Mouse (Mus musculus) limb, embryonic 14.5 days (tissue): ENCODE measurements around the gene Zbtb9. TPM values are rescaled to one million over a fixed set of nuclear protein-coding genes. Genes with fewer than 3 reads are reported as not detected.

Source experiments
- ATAC-seq: fragments of 200-750 bp; cut with Nextera tagmentation; 2 replicates; pipeline ENCODE4 v1.8.0; 2017; ENCODE audit warnings: low read depth, moderate number of reproducible peaks, moderate TSS enrichment; ENCODE audit not compliant: low FRiP score
- DNase-seq: peaks from one replicate; pipeline ENCODE4 v3.0.0-alpha.2; 2015; ENCODE audit warnings: low spot score
- H3K27ac ChIP-seq: fragments of 300-500 bp; sonication (generic); replicated peaks from 2 replicates; pipeline ENCODE4 v1.5.1; 2014; ENCODE audit warnings: low read depth, mild to moderate bottlenecking, low read length, moderate library complexity, mixed read lengths
- H3K27me3 ChIP-seq: fragments of 300-500 bp; sonication (generic); 2 replicates; pipeline ENCODE4 v1.6.1; 2014; ENCODE audit warnings: low read length, mixed read lengths; ENCODE audit not compliant: control insufficient read depth, insufficient read depth
- H3K36me3 ChIP-seq: fragments of 300-500 bp; sonication (generic); 2 replicates; pipeline ENCODE4 v1.6.1; 2014; ENCODE audit warnings: mild to moderate bottlenecking, low read length, moderate library complexity, mixed read lengths; ENCODE audit not compliant: control insufficient read depth, insufficient read depth
- H3K4me1 ChIP-seq: fragments of 300-500 bp; sonication (generic); 2 replicates; pipeline ENCODE4 v1.6.1; 2014; ENCODE audit warnings: antibody characterized with exemption, low read length, mixed read lengths; ENCODE audit not compliant: control insufficient read depth, insufficient read depth
- H3K4me2 ChIP-seq: fragments of 300-500 bp; sonication (generic); replicated peaks from 2 replicates; pipeline ENCODE4 v1.6.1; 2014; ENCODE audit warnings: low read depth, mild to moderate bottlenecking, low read length, moderate library complexity; ENCODE audit not compliant: severe bottlenecking
- H3K4me3 ChIP-seq: fragments of 300-500 bp; sonication (generic); replicated peaks from 2 replicates; pipeline ENCODE4 v1.5.1; 2014; ENCODE audit warnings: low read length
- H3K9ac ChIP-seq: fragments of 300-500 bp; sonication (generic); 2 replicates; pipeline ENCODE4 v1.6.1; 2014; ENCODE audit warnings: mild to moderate bottlenecking, low read depth, low read length, moderate library complexity; ENCODE audit not compliant: severe bottlenecking
- H3K9me3 ChIP-seq: fragments of 300-500 bp; sonication (generic); 2 replicates; pipeline ENCODE4 v1.6.1; 2016; ENCODE audit warnings: low read length; ENCODE audit not compliant: control insufficient read depth
- POLR2A ChIP-seq: fragments of 200-500 bp; IDR thresholded peaks from 2 replicates; pipeline ENCODE4 v1.8.0; 2012; ENCODE audit warnings: inconsistent platforms, mild to moderate bottlenecking, moderate library complexity, borderline replicate concordance; ENCODE audit not compliant: insufficient read depth, insufficient read length; ENCODE audit errors: extremely low read depth
- WGBS: fragments of 180-500 bp; shearing (Covaris S2); extraction: QIAGEN DNeasy Blood & Tissue Kit; methylation state at CpG from one replicate; pipeline ENCODE4 v1.1.7; 2014; 5-methylcytosine and 5-hydroxymethylcytosine counted together
- polyA plus RNA-seq, 2 experiments: library from polyadenylated mRNA; depleted of rRNA in 1 of 2; stranded (reverse) in 1 of 2; unstranded in 1 of 2; fragments of >200 nt; fragmentation: Nextera tagmentation in 1 of 2; extraction: Ambion mirVana in 1 of 2; gene quantifications; 2 replicates each; pipeline versions ENCODE4 v1.2.1 to v1.2.3; 2012 to 2014

Zbtb9 gene
- polyA plus RNA-seq, 2 experiments = 10.0 to 14.8 TPM

- no peaks in the 10 kb centered on the region for H3K27me3 ChIP-seq
- no peak overlapping the region for H3K27ac ChIP-seq
- H3K4me3 ChIP-seq = no peak overlapping the region
- H3K9ac ChIP-seq = no peak overlapping the region
- H3K9me3 ChIP-seq = no peaks in the 10 kb centered on the region
- no peak for TF ChIP-seq POLR2A
- 87% methylated on average over 6 of the region's 6 CpGs for WGBS
- H3K36me3 ChIP-seq = no peaks in the 10 kb centered on the region
- H3K4me1 ChIP-seq = peaks cover 13% of the 10 kb centered on the region
- no peak for DNase-seq
- no peak for ATAC-seq
- H3K4me2 ChIP-seq = no peak overlapping the region
Measured at GRCm38 (mm10) chr17:27045164-27045563, 72.2 kb downstream of the Zbtb9 start.

GRCm38 (mm10) chr17:27047762-27048444 lies 74.9 kb downstream of the Zbtb9 start:
- no peaks in the 10 kb centered on the region for H3K27me3 ChIP-seq
- DNase-seq = no peak

DNA sequence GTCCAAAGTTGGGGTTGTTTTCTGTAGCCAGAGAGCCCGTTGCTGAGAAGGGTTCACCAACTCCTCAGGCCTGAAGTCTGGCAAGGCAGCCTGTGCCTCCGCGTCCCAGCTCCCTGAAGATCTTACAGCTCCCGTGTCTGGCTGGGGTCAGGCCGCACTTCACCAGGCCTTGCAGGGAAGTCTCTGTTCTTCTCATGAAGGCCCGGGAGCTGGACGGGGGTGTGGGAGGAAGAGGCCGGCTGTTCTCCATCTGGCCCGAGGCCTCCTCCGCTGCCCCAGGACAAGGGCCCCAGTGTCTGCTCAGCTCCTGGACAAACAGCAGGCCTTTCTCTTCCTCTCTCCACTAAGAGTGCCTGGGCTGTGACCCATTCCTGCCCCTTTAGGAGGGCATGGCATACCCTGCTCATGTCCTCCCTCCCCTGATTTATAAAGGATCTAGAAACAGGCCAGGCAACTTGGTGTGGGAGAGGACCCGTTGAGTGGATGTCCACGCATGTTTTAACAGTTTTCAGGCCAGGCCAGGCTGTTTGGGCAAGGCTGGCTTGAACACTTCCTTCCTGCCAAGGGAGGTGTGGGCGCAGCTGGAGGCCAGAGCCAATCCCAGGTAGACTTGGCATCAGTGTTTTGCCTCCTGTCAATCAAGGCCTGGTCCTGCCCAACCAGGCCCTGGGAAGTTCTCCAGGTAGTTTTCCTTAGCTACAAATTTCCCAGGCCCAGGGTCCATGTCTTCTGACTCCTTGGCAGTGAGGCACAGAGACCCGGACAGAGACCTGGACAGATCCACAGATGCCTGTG lies 75.7 kb downstream of the Zbtb9 start:
- peak; percentile 47 for ATAC-seq
- H3K27ac ChIP-seq = peak overlapping the region; percentile 79
- no peaks in the 10 kb centered on the region for H3K36me3 ChIP-seq
- H3K9ac ChIP-seq = no peak overlapping the region
- no peaks in the 10 kb centered on the region for H3K9me3 ChIP-seq
- no peak for DNase-seq
- H3K4me3 ChIP-seq = no peak overlapping the region
- H3K4me2 ChIP-seq = no peak overlapping the region
- TF ChIP-seq POLR2A = no peak
- 51% methylated on average over 14 of the region's 14 CpGs for WGBS
- H3K4me1 ChIP-seq = peaks cover 6% of the 10 kb centered on the region
- H3K27me3 ChIP-seq = no peaks in the 10 kb centered on the region

More at GRCm38 (mm10) chr17:27047762-27048444, 74.9 kb downstream of the Zbtb9 start:
- no peak for ATAC-seq
- 70% methylated on average over 14 of the region's 14 CpGs for WGBS
- Histone ChIP-seq H3K4me3 (no peak overlapping the region), H3K27ac (peak overlapping the region; percentile 79), H3K4me1 (peaks cover 6% of the 10 kb centered on the region), H3K9ac (no peak overlapping the region), H3K4me2 (no peak overlapping the region), H3K9me3 (no peaks in the 10 kb centered on the region), H3K36me3 (no peaks in the 10 kb centered on the region)
- no peak for TF ChIP-seq POLR2A

- ATAC-seq (no peak), DNase-seq (no peak)
- Histone ChIP-seq H3K9ac (no peak overlapping the region), H3K9me3 (no peaks in the 10 kb centered on the region), H3K4me3 (no peak overlapping the region), H3K27me3 (no peaks in the 10 kb centered on the region), H3K4me2 (no peak overlapping the region), H3K27ac (no peak overlapping the region), H3K36me3 (no peaks in the 10 kb centered on the region), H3K4me1 (peaks cover 6% of the 10 kb centered on the region)
- 70% methylated on average over 5 of the region's 5 CpGs for WGBS
- TF ChIP-seq POLR2A = no peak
Measured at GRCm38 (mm10) chr17:27050853-27051252, 77.9 kb downstream of the Zbtb9 start.

GRCm38 (mm10) chr17:27051514-27051913 lies 78.5 kb downstream of the Zbtb9 start:
- DNase-seq (peak; percentile 38), ATAC-seq (no peak)
- 54% methylated on average over 6 of the region's 11 CpGs for WGBS
- H3K4me2 ChIP-seq = no peak overlapping the region
- no peak overlapping the region for H3K27ac ChIP-seq
- no peak overlapping the region for H3K4me3 ChIP-seq
- H3K9me3 ChIP-seq = no peaks in the 10 kb centered on the region
- peaks cover 11% of the 10 kb centered on the region for H3K4me1 ChIP-seq
- H3K9ac ChIP-seq = no peak overlapping the region
- TF ChIP-seq POLR2A = no peak
- H3K27me3 ChIP-seq = no peaks in the 10 kb centered on the region
- no peaks in the 10 kb centered on the region for H3K36me3 ChIP-seq
